Mouse (Mus musculus) heart, adult 8-10 months (tissue): ENCODE measurements around the gene Unc45b. TPM values are rescaled to one million over a fixed set of nuclear protein-coding genes. Genes with fewer than 3 reads are reported as not detected.

Experiments
- microRNA-seq: library from miRNA; unstranded; fragments of <30 nt; microRNA quantifications from one replicate; pipeline ENCODE4 v1.2.0, GENCODE M21; 2022
- total RNA-seq, 4 experiments: library from RNA; stranded (reverse); gene quantifications; 2 replicates each; pipeline ENCODE4 v1.2.4; 2022

Gene Unc45b
- total RNA-seq, 4 experiments from 2014 or later, result 170 to 223 (median 177) TPM

Small RNAs within 50 kb of the gene (microRNA-seq; reads per million reads assigned to microRNA genes)
- gene Mir7679, result not detected

Other genes starting within 250 kb of the Unc45b start
- gene Cct6b, start 146.2 kb upstream of the Unc45b start, total RNA-seq, result under 1 TPM; 0.19 to 0.28 (median 0.27) TPM
- gene Zfp830, start 146.2 kb upstream of the Unc45b start, total RNA-seq, result 10 to 100 TPM; 12.4 to 13.9 (median 13.1) TPM
- gene Lig3, start 129.4 kb upstream of the Unc45b start, total RNA-seq, result 10 to 100 TPM; 13.7 to 16.8 (median 16.6) TPM
- gene Rffl, start 39.3 kb upstream of the Unc45b start, total RNA-seq, result 1 to 10 TPM; 3.8 to 4.7 (median 4.7) TPM
- gene Rad51d, start 19.9 kb upstream of the Unc45b start, total RNA-seq, result 10 to 100 TPM in 2 of 4 experiments, 1 to 10 TPM in 2; 7.8 to 10.9 (median 9.9) TPM
- gene Fndc8, start 18.4 kb upstream of the Unc45b start, total RNA-seq, result not detected
- 10 to 100 TPM in 2 of 4 experiments, 1 to 10 TPM in 2; 7.0 to 13.0 (median 9.7) TPM for gene Nle1, start 2.1 kb upstream of the Unc45b start, total RNA-seq
- gene Slfn5, start 40.8 kb downstream of the Unc45b start, total RNA-seq, result 10 to 100 TPM; 43.9 to 65.9 (median 55.1) TPM
- under 1 TPM; 0.56 to 0.72 (median 0.62) TPM for gene Slfn9, start 81.3 kb downstream of the Unc45b start, total RNA-seq
- gene Slfn8, start 110.3 kb downstream of the Unc45b start, total RNA-seq, result under 1 TPM; 0.43 to 0.76 (median 0.67) TPM
- gene Slfn2, start 154.6 kb downstream of the Unc45b start, total RNA-seq, result 1 to 10 TPM; 1.8 to 4.6 (median 2.3) TPM
- gene Slfn1, start 206.3 kb downstream of the Unc45b start, total RNA-seq, result under 1 TPM in 3 of 4 experiments, not detected in 1; 0.12 to 0.66 (median 0.14) TPM